Mouse (Mus musculus): Measurements from ENCODE around the gene Lpin2. TPM values are rescaled to one million over a fixed set of nuclear protein-coding genes. Genes with fewer than 3 reads are reported as not detected.
A peak's percentile ranks its signal among the peaks of the same experiment; 100 is the strongest.

Gene Lpin2
- total RNA-seq, 1 experiment from 2014 or later: 47.3 TPM

GRCm38 (mm10) chr17:71233210-71233609 is 50.9 kb downstream of the Lpin2 start:
- no peak for DNase-seq

- DNase-seq: no peak
Measured at GRCm38 (mm10) chr17:71234041-71234594, 51.8 kb downstream of the Lpin2 start.

GRCm38 (mm10) chr17:71235229-71235958 is 53.0 kb downstream of the Lpin2 start:
- DNase-seq: no peak

- no peak for DNase-seq
Measured at GRCm38 (mm10) chr17:71238494-71238893, 56.1 kb downstream of the Lpin2 start.

- no peak for DNase-seq
Measured at GRCm38 (mm10) chr17:71240811-71241210, 58.5 kb downstream of the Lpin2 start.

- DNase-seq: no peak
Measured at GRCm38 (mm10) chr17:71242666-71243065, 60.3 kb downstream of the Lpin2 start.

GRCm38 (mm10) chr17:71245133-71245532 is 62.8 kb downstream of the Lpin2 start:
- no peak for DNase-seq

GRCm38 (mm10) chr17:71246022-71246421 is 63.7 kb downstream of the Lpin2 start:
- DNase-seq: no peak

- no peak for DNase-seq
Measured at GRCm38 (mm10) chr17:71248963-71249362, 66.6 kb downstream of the Lpin2 start.

GRCm38 (mm10) chr17:71250046-71250445 is 67.7 kb downstream of the Lpin2 start:
- no peak for DNase-seq

- DNase-seq: peak; percentile 59
Measured at GRCm38 (mm10) chr17:71250819-71251600, 68.7 kb downstream of the Lpin2 start.

GRCm38 (mm10) chr17:71251601-71252001 is 69.2 kb downstream of the Lpin2 start:
- DNase-seq: no peak

GRCm38 (mm10) chr17:71252101-71252500 is 69.7 kb downstream of the Lpin2 start:
- DNase-seq: no peak

- DNase-seq: no peak
Measured at GRCm38 (mm10) chr17:71253391-71253790, 71.0 kb downstream of the Lpin2 start.

- no peak for DNase-seq
Measured at GRCm38 (mm10) chr17:71254106-71254505, 71.7 kb downstream of the Lpin2 start.

- DNase-seq: peak; percentile 40
Measured at GRCm38 (mm10) chr17:71254736-71255135, 72.4 kb downstream of the Lpin2 start.

- no peak for DNase-seq
Measured at GRCm38 (mm10) chr17:71256068-71256615, 73.8 kb downstream of the Lpin2 start.

GRCm38 (mm10) chr17:71256806-71257536 is 74.6 kb downstream of the Lpin2 start:
- no peak for DNase-seq

GRCm38 (mm10) chr17:71259727-71260126 is 77.4 kb downstream of the Lpin2 start:
- no peak for DNase-seq

GRCm38 (mm10) chr17:71260658-71261057 is 78.3 kb downstream of the Lpin2 start:
- DNase-seq: no peak

GRCm38 (mm10) chr17:71263136-71263535 is 80.8 kb downstream of the Lpin2 start:
- no peak for DNase-seq

GRCm38 (mm10) chr17:71264739-71265138 is 82.4 kb downstream of the Lpin2 start:
- no peak for DNase-seq
